Mouse (Mus musculus): ENCODE data around the gene Ncor2. TPM values are rescaled to one million over a fixed set of nuclear protein-coding genes. Genes with fewer than 3 reads are reported as not detected.

The Ncor2 gene
- polyA plus RNA-seq, 1 experiment = 46.9 TPM

- TF ChIP-seq CTCF (IDR thresholded peaks at IDR 0.05; ENCODE audit: control insufficient read depth, insufficient read depth, low read length) (no peak), POLR2A (IDR thresholded peaks at IDR 0.05; ENCODE audit: borderline replicate concordance, control insufficient read depth, low read depth, low read length) (0 out of 2 replicates have a peak, but pooled peaks have one; percentile 20)
- no peak overlapping the region for H3K27ac ChIP-seq (ENCODE audit: control insufficient read depth, insufficient read depth, low read depth, low read length, poor library complexity)
- 90% methylated on average over 7 of the region's 7 CpGs for WGBS
- no peaks in the 10 kb centered on the region for H3K4me1 ChIP-seq (ENCODE audit: control insufficient read depth, insufficient read depth, low read length)
- no peak overlapping the region for H3K4me3 ChIP-seq (replicated peaks; ENCODE audit: control insufficient read depth, low read depth, low read length)
Observed at GRCm38 (mm10) chr5:125122049-125122448, 57.0 kb downstream of the Ncor2 start.

GRCm38 (mm10) chr5:125120517-125121303, 58.3 kb downstream of the Ncor2 start:
- WGBS = 84% methylated on average over 17 of the region's 17 CpGs
- Histone ChIP-seq H3K27ac (ENCODE audit: control insufficient read depth, insufficient read depth, low read depth, low read length, poor library complexity) (no peak overlapping the region), H3K4me3 (replicated peaks; ENCODE audit: control insufficient read depth, low read depth, low read length) (no peak overlapping the region), H3K4me1 (ENCODE audit: control insufficient read depth, insufficient read depth, low read length) (no peaks in the 10 kb centered on the region)
- no peak for TF ChIP-seq POLR2A (IDR thresholded peaks at IDR 0.05; ENCODE audit: borderline replicate concordance, control insufficient read depth, low read depth, low read length)
- no peak for TF ChIP-seq CTCF (IDR thresholded peaks at IDR 0.05; ENCODE audit: control insufficient read depth, insufficient read depth, low read length)

DNA sequence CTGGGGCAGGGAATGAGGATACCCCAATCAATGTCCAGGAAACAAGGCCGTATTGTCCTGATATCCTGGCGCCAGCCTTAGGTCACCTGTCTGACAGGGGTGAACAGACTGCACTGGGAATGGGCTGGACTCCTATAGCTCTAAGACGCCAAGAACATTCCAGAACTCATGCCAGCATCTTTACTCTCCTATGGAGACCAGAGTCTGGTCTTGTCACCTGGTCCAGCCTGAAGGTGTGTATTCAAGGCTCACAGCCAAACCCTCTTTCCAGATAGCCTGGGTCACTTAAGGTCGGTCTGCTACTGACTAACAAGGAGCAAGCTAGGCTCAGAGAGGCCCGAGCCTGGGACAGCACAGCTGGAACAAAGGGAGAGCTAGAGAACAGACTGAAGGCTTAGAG, 61.8 kb downstream of the Ncor2 start:
- H3K4me1 ChIP-seq (ENCODE audit: control insufficient read depth, insufficient read depth, low read length) = no peaks in the 10 kb centered on the region
- H3K4me3 ChIP-seq (replicated peaks; ENCODE audit: control insufficient read depth, low read depth, low read length) = no peak overlapping the region
- H3K27ac ChIP-seq (ENCODE audit: control insufficient read depth, insufficient read depth, low read depth, low read length, poor library complexity) = no peak overlapping the region
- WGBS = 83% methylated on average over 5 of the region's 5 CpGs
- TF ChIP-seq CTCF (IDR thresholded peaks at IDR 0.05; ENCODE audit: control insufficient read depth, insufficient read depth, low read length) (no peak), POLR2A (IDR thresholded peaks at IDR 0.05; ENCODE audit: borderline replicate concordance, control insufficient read depth, low read depth, low read length) (no peak)

- H3K27ac ChIP-seq (ENCODE audit: control insufficient read depth, insufficient read depth, low read depth, low read length, poor library complexity) = no peak overlapping the region
- WGBS = 86% methylated on average over 5 of the region's 5 CpGs
- no peak overlapping the region for H3K4me3 ChIP-seq (replicated peaks; ENCODE audit: control insufficient read depth, low read depth, low read length)
- TF ChIP-seq POLR2A (IDR thresholded peaks at IDR 0.05; ENCODE audit: borderline replicate concordance, control insufficient read depth, low read depth, low read length) (no peak), CTCF (IDR thresholded peaks at IDR 0.05; ENCODE audit: control insufficient read depth, insufficient read depth, low read length) (no peak)
- no peaks in the 10 kb centered on the region for H3K4me1 ChIP-seq (ENCODE audit: control insufficient read depth, insufficient read depth, low read length)
Observed at GRCm38 (mm10) chr5:125113029-125113428, 66.0 kb downstream of the Ncor2 start.

- H3K4me1 ChIP-seq (ENCODE audit: control insufficient read depth, insufficient read depth, low read length) = no peaks in the 10 kb centered on the region
- WGBS = 86% methylated on average over 1 of the region's 1 CpGs
- no peak overlapping the region for H3K4me3 ChIP-seq (replicated peaks; ENCODE audit: control insufficient read depth, low read depth, low read length)
- H3K27ac ChIP-seq (ENCODE audit: control insufficient read depth, insufficient read depth, low read depth, low read length, poor library complexity) = no peak overlapping the region
- TF ChIP-seq CTCF (IDR thresholded peaks at IDR 0.05; ENCODE audit: control insufficient read depth, insufficient read depth, low read length) (no peak), POLR2A (IDR thresholded peaks at IDR 0.05; ENCODE audit: borderline replicate concordance, control insufficient read depth, low read depth, low read length) (no peak)
Observed at GRCm38 (mm10) chr5:125112588-125112987, 66.4 kb downstream of the Ncor2 start.

GRCm38 (mm10) chr5:125111137-125111536, 67.9 kb downstream of the Ncor2 start:
- peaks cover 7% of the 10 kb centered on the region for H3K4me1 ChIP-seq (ENCODE audit: control insufficient read depth, insufficient read depth, low read length)
- WGBS = 58% methylated on average over 6 of the region's 6 CpGs
- no peak overlapping the region for H3K27ac ChIP-seq (ENCODE audit: control insufficient read depth, insufficient read depth, low read depth, low read length, poor library complexity)
- no peak for TF ChIP-seq CTCF (IDR thresholded peaks at IDR 0.05; ENCODE audit: control insufficient read depth, insufficient read depth, low read length)
- no peak for TF ChIP-seq POLR2A (IDR thresholded peaks at IDR 0.05; ENCODE audit: borderline replicate concordance, control insufficient read depth, low read depth, low read length)
- H3K4me3 ChIP-seq (replicated peaks; ENCODE audit: control insufficient read depth, low read depth, low read length) = no peak overlapping the region

- 84% methylated on average over 3 of the region's 3 CpGs for WGBS
Observed at GRCm38 (mm10) chr5:125110722-125111121, 68.3 kb downstream of the Ncor2 start.

DNA sequence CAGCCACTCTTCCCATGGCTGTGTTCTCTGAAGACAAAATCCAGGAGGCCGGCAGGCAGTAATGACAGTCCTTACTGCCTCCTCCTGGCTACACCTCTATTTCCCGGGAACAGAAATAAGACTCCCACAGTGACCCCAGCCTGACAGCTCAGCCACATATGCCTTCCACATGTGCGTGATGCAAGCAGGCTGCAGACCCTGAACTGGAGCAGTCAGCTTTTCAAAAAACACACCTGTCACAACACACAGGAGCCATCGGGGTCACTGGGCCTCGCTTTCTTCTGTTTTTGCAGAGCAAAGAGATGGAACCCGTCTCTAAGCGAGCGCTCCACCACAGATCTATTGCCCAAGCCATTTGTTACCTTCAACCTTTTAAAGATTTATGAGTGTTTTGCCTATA, 68.8 kb downstream of the Ncor2 start:
- WGBS = 90% methylated on average over 8 of the region's 8 CpGs
- peaks cover 8% of the 10 kb centered on the region for H3K4me1 ChIP-seq (ENCODE audit: control insufficient read depth, insufficient read depth, low read length)

More at GRCm38 (mm10) chr5:125110722-125111121, 68.3 kb downstream of the Ncor2 start:
- Histone ChIP-seq H3K4me1 (ENCODE audit: control insufficient read depth, insufficient read depth, low read length) (peaks cover 8% of the 10 kb centered on the region), H3K27ac (ENCODE audit: control insufficient read depth, insufficient read depth, low read depth, low read length, poor library complexity) (no peak overlapping the region), H3K4me3 (replicated peaks; ENCODE audit: control insufficient read depth, low read depth, low read length) (no peak overlapping the region)
- TF ChIP-seq CTCF (IDR thresholded peaks at IDR 0.05; ENCODE audit: control insufficient read depth, insufficient read depth, low read length) = no peak
- no peak for TF ChIP-seq POLR2A (IDR thresholded peaks at IDR 0.05; ENCODE audit: borderline replicate concordance, control insufficient read depth, low read depth, low read length)

More for the DNA sequence above, 68.8 kb downstream of the Ncor2 start:
- TF ChIP-seq POLR2A (IDR thresholded peaks at IDR 0.05; ENCODE audit: borderline replicate concordance, control insufficient read depth, low read depth, low read length) (no peak), CTCF (IDR thresholded peaks at IDR 0.05; ENCODE audit: control insufficient read depth, insufficient read depth, low read length) (no peak)
- Histone ChIP-seq H3K27ac (ENCODE audit: control insufficient read depth, insufficient read depth, low read depth, low read length, poor library complexity) (no peak overlapping the region), H3K4me3 (replicated peaks; ENCODE audit: control insufficient read depth, low read depth, low read length) (no peak overlapping the region)
